Mouse (Mus musculus): Measurements from ENCODE around the gene Pla2g6. TPM values are rescaled to one million over a fixed set of nuclear protein-coding genes. Genes with fewer than 3 reads are reported as not detected.

Pla2g6 gene
- polyA plus RNA-seq, 1 experiment, result 24.6 TPM

- Histone ChIP-seq H3K27ac (ENCODE audit: insufficient read depth, low read depth, low read length) (peak overlapping the region; percentile 65; the same call in 1 of the 2 replicates), H3K4me3 (ENCODE audit: insufficient read depth, low read depth, low read length) (no peak overlapping the region), H3K27me3 (replicated peaks; ENCODE audit: control insufficient read depth, insufficient read depth, low read length) (no peaks in the 10 kb centered on the region), H3K36me3 (ENCODE audit: control insufficient read depth, insufficient read depth, low read length) (no peaks in the 10 kb centered on the region), H3K4me1 (ENCODE audit: control insufficient read depth, insufficient read depth, low read length) (peaks cover 13% of the 10 kb centered on the region)
- TF ChIP-seq POLR2A (IDR thresholded peaks at IDR 0.05; ENCODE audit: low read depth, low read length), result no peak
- no peak for TF ChIP-seq CTCF (conservative IDR thresholded peaks at IDR 0.05; ENCODE audit: insufficient read depth, insufficient read length, low read depth, low read length)
- 62% methylated on average over 6 of the region's 6 CpGs for WGBS
- peak; percentile 94 for DNase-seq
These were observed 5.0 kb downstream of the Pla2g6 start for GRCm38 (mm10) chr15:79322991-79323790.

- WGBS, result 54% methylated on average over 11 of the region's 11 CpGs
- peaks cover 13% of the 10 kb centered on the region for H3K4me1 ChIP-seq (ENCODE audit: control insufficient read depth, insufficient read depth, low read length)
These were observed 5.8 kb downstream of the Pla2g6 start for GRCm38 (mm10) chr15:79322281-79322990.

GRCm38 (mm10) chr15:79321733-79322190 is 6.4 kb downstream of the Pla2g6 start:
- no peaks in the 10 kb centered on the region for H3K36me3 ChIP-seq (ENCODE audit: control insufficient read depth, insufficient read depth, low read length)
- WGBS, result 72% methylated on average over 5 of the region's 5 CpGs
- TF ChIP-seq POLR2A (IDR thresholded peaks at IDR 0.05; ENCODE audit: low read depth, low read length), result no peak
- TF ChIP-seq CTCF (conservative IDR thresholded peaks at IDR 0.05; ENCODE audit: insufficient read depth, insufficient read length, low read depth, low read length), result no peak
- DNase-seq, result no peak
- H3K27me3 ChIP-seq (replicated peaks; ENCODE audit: control insufficient read depth, insufficient read depth, low read length), result no peaks in the 10 kb centered on the region
- no peak overlapping the region; the same call in 1 of the 2 replicates for H3K27ac ChIP-seq (ENCODE audit: insufficient read depth, low read depth, low read length)
- no peak overlapping the region for H3K4me3 ChIP-seq (ENCODE audit: insufficient read depth, low read depth, low read length)
- H3K4me1 ChIP-seq (ENCODE audit: control insufficient read depth, insufficient read depth, low read length), result peaks cover 9% of the 10 kb centered on the region

More at GRCm38 (mm10) chr15:79322281-79322990, 5.8 kb downstream of the Pla2g6 start:
- TF ChIP-seq POLR2A (IDR thresholded peaks at IDR 0.05; ENCODE audit: low read depth, low read length) (no peak), CTCF (conservative IDR thresholded peaks at IDR 0.05; ENCODE audit: insufficient read depth, insufficient read length, low read depth, low read length) (no peak)
- Histone ChIP-seq H3K27me3 (replicated peaks; ENCODE audit: control insufficient read depth, insufficient read depth, low read length) (no peaks in the 10 kb centered on the region), H3K4me3 (ENCODE audit: insufficient read depth, low read depth, low read length) (no peak overlapping the region), H3K36me3 (ENCODE audit: control insufficient read depth, insufficient read depth, low read length) (no peaks in the 10 kb centered on the region), H3K27ac (ENCODE audit: insufficient read depth, low read depth, low read length) (peak overlapping the region; percentile 65; the same call in 1 of the 2 replicates)
- DNase-seq, result peak; percentile 31

GRCm38 (mm10) chr15:79313848-79314369 is 14.3 kb downstream of the Pla2g6 start:
- TF ChIP-seq CTCF (conservative IDR thresholded peaks at IDR 0.05; ENCODE audit: insufficient read depth, insufficient read length, low read depth, low read length), result no peak
- Histone ChIP-seq H3K4me3 (ENCODE audit: insufficient read depth, low read depth, low read length) (no peak overlapping the region), H3K4me1 (ENCODE audit: control insufficient read depth, insufficient read depth, low read length) (no peaks in the 10 kb centered on the region), H3K27me3 (replicated peaks; ENCODE audit: control insufficient read depth, insufficient read depth, low read length) (no peaks in the 10 kb centered on the region), H3K27ac (ENCODE audit: insufficient read depth, low read depth, low read length) (no peak overlapping the region), H3K36me3 (ENCODE audit: control insufficient read depth, insufficient read depth, low read length) (peaks cover 2% of the 10 kb centered on the region; the same call in 1 of the 2 replicates)
- WGBS, result 80% methylated on average over 8 of the region's 8 CpGs
- no peak for DNase-seq

GRCm38 (mm10) chr15:79307861-79308260 is 20.3 kb downstream of the Pla2g6 start:
- H3K36me3 ChIP-seq (ENCODE audit: control insufficient read depth, insufficient read depth, low read length), result peaks cover 2% of the 10 kb centered on the region; the same call in 1 of the 2 replicates
- H3K27me3 ChIP-seq (replicated peaks; ENCODE audit: control insufficient read depth, insufficient read depth, low read length), result no peaks in the 10 kb centered on the region
- WGBS, result 74% methylated on average over 4 of the region's 4 CpGs
- no peak overlapping the region for H3K27ac ChIP-seq (ENCODE audit: insufficient read depth, low read depth, low read length)
- H3K4me3 ChIP-seq (ENCODE audit: insufficient read depth, low read depth, low read length), result no peak overlapping the region
- no peaks in the 10 kb centered on the region for H3K4me1 ChIP-seq (ENCODE audit: control insufficient read depth, insufficient read depth, low read length)
- DNase-seq, result no peak
- TF ChIP-seq POLR2A (IDR thresholded peaks at IDR 0.05; ENCODE audit: low read depth, low read length) (no peak), CTCF (conservative IDR thresholded peaks at IDR 0.05; ENCODE audit: insufficient read depth, insufficient read length, low read depth, low read length) (no peak)

GRCm38 (mm10) chr15:79306043-79306637 is 22.1 kb downstream of the Pla2g6 start:
- DNase-seq, result no peak
- TF ChIP-seq POLR2A (IDR thresholded peaks at IDR 0.05; ENCODE audit: low read depth, low read length) (no peak), CTCF (conservative IDR thresholded peaks at IDR 0.05; ENCODE audit: insufficient read depth, insufficient read length, low read depth, low read length) (no peak)
- H3K27ac ChIP-seq (ENCODE audit: insufficient read depth, low read depth, low read length), result no peak overlapping the region
- H3K27me3 ChIP-seq (replicated peaks; ENCODE audit: control insufficient read depth, insufficient read depth, low read length), result no peaks in the 10 kb centered on the region
- H3K36me3 ChIP-seq (ENCODE audit: control insufficient read depth, insufficient read depth, low read length), result peaks cover 2% of the 10 kb centered on the region; the same call in 1 of the 2 replicates
- no peak overlapping the region for H3K4me3 ChIP-seq (ENCODE audit: insufficient read depth, low read depth, low read length)
- WGBS, result 81% methylated on average over 23 of the region's 23 CpGs
- H3K4me1 ChIP-seq (ENCODE audit: control insufficient read depth, insufficient read depth, low read length), result no peaks in the 10 kb centered on the region
